Mouse (Mus musculus): Measurements from ENCODE around the gene Cdipt.

DNA sequence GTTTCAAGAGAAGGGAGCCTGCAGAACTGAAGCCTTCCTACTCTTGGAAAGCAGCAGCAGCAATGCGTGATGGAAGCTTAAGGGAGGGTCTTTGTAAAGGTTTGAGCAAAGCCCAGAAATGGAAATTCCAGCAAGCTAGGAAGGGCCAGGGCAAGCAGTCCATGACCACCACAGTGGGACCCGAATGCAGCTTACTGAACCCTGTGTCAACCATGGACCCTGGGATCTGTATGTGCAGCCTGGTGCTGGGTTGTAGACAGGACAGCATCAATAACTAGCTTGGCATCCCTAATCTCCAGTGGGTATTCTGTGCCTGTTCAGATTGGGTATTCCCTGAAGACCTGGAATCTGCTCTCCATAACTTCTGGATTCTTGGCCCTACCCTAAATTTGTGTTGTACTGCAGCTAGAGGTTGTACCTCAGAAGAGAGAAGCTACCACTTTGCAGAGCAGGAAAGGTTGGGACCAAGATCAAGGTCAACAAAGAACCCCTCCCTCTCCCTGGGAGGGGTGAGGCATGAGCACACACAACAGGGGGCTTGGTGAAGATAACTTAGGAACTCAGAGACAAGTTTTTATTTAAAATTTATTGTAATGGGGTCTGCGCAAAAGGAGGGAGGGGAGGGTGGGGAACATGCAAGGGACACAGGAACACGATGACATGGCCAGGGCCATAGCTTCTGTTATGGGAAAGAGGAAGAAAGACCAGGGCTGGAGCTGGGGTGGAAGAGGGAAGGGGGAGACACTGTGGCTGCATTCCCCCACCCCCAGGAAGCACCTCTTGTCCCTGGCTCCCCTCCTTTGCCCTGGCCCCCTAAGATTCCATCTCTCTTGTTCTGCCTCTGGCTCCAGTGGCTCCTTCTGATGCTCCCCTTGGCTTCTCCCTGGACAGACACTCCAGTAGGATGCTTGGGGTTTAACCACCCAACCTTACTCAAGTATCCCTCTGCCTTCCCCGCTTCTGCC is 46.1 kb downstream of the Cdipt start:
- TF ChIP-seq CTCF (conservative IDR thresholded peaks at IDR 0.05; ENCODE audit: insufficient read depth, insufficient read length, low read depth, low read length) (no peak), POLR2A (IDR thresholded peaks at IDR 0.05; ENCODE audit: low read depth, low read length) (no peak)

Data from kidney, adult 2 months (tissue).